Mouse (Mus musculus) left cerebral cortex, adult 11 months (tissue): Measurements from ENCODE around the gene Nxpe3.
A peak's percentile ranks its signal among the peaks of the same experiment; 100 is the strongest.
"Not testable (repeated sequence)": the region's sequence is repeated elsewhere in the genome, so short reads cannot be mapped to it uniquely, and the experiment has no call there.

Source experiments
- DNase-seq: peaks from one replicate; pipeline ENCODE4 v3.0.0; 2022; ENCODE audit warnings: low spot score

The Nxpe3 gene

GRCm38 (mm10) chr16:55890346-55891136, 4.5 kb downstream of the Nxpe3 start:
- no peak for DNase-seq

- DNase-seq: no peak
These were observed 5.6 kb downstream of the Nxpe3 start for GRCm38 (mm10) chr16:55889451-55889850.

- DNase-seq: no peak
These were observed 6.5 kb downstream of the Nxpe3 start for GRCm38 (mm10) chr16:55888584-55888960.

GRCm38 (mm10) chr16:55887814-55888583, 7.1 kb downstream of the Nxpe3 start:
- DNase-seq: no peak

- no peak for DNase-seq
These were observed 10.8 kb downstream of the Nxpe3 start for GRCm38 (mm10) chr16:55884246-55884645.

GRCm38 (mm10) chr16:55876025-55876424, 19.1 kb downstream of the Nxpe3 start:
- no peak for DNase-seq

GRCm38 (mm10) chr16:55863832-55864231, 31.3 kb downstream of the Nxpe3 start:
- no peak for DNase-seq

GRCm38 (mm10) chr16:55863149-55863815, 31.8 kb downstream of the Nxpe3 start:
- DNase-seq: peak; percentile 43

GRCm38 (mm10) chr16:55861104-55861503, 34.0 kb downstream of the Nxpe3 start:
- DNase-seq: peak; percentile 16

- DNase-seq: not testable (repeated sequence)
These were observed 35.7 kb downstream of the Nxpe3 start for GRCm38 (mm10) chr16:55859421-55859820.

- peak; percentile 62 for DNase-seq
These were observed 36.6 kb downstream of the Nxpe3 start for GRCm38 (mm10) chr16:55858465-55858864.

- DNase-seq: peak; percentile 28
These were observed 42.0 kb downstream of the Nxpe3 start for GRCm38 (mm10) chr16:55852943-55853727.

GRCm38 (mm10) chr16:55852515-55852914, 42.6 kb downstream of the Nxpe3 start:
- DNase-seq: no peak

GRCm38 (mm10) chr16:55850485-55850884, 44.6 kb downstream of the Nxpe3 start:
- no peak for DNase-seq

GRCm38 (mm10) chr16:55847679-55848078, 47.4 kb downstream of the Nxpe3 start:
- no peak for DNase-seq

GRCm38 (mm10) chr16:55844847-55845246, 50.2 kb downstream of the Nxpe3 start:
- DNase-seq: no peak

GRCm38 (mm10) chr16:55843919-55844318, 51.2 kb downstream of the Nxpe3 start:
- no peak for DNase-seq

- DNase-seq: no peak
These were observed 52.0 kb downstream of the Nxpe3 start for GRCm38 (mm10) chr16:55843134-55843533.

GRCm38 (mm10) chr16:55841506-55841905, 53.6 kb downstream of the Nxpe3 start:
- DNase-seq: no peak

- no peak for DNase-seq
These were observed 56.3 kb downstream of the Nxpe3 start, which contains the start of gene Nfkbiz for GRCm38 (mm10) chr16:55838510-55839474. TSS of gene Nfkbiz (minus strand) at chr16:55838899.

- no peak for DNase-seq
These were observed 57.0 kb downstream of the Nxpe3 start for GRCm38 (mm10) chr16:55838129-55838509.
